Mouse (Mus musculus) kidney, adult 2 months (tissue): ENCODE data around the gene Gas2. TPM values are rescaled to one million over a fixed set of nuclear protein-coding genes. Genes with fewer than 3 reads are reported as not detected.

ENCODE experiments used
- DNase-seq: peaks from one replicate; pipeline ENCODE4 v3.0.0; 2021
- H3K27ac ChIP-seq: fragments of 200-500 bp; 2 replicates; pipeline ENCODE4 v1.5.1; 2012; ENCODE audit warnings: low read depth, low read length, control low read depth, inconsistent platforms; ENCODE audit not compliant: insufficient read depth
- H3K27me3 ChIP-seq: fragments of 200-500 bp; replicated peaks from 2 replicates; pipeline ENCODE4 v1.6.1; 2012; ENCODE audit warnings: mild to moderate bottlenecking, moderate library complexity, low read length, inconsistent platforms; ENCODE audit not compliant: control insufficient read depth, insufficient read depth
- H3K36me3 ChIP-seq: fragments of 200-500 bp; 2 replicates; pipeline ENCODE4 v1.6.1; 2012; ENCODE audit warnings: mild to moderate bottlenecking, moderate library complexity, low read length, inconsistent platforms; ENCODE audit not compliant: control insufficient read depth, insufficient read depth
- H3K4me1 ChIP-seq: fragments of 200-500 bp; 2 replicates; pipeline ENCODE4 v1.6.1; 2011; ENCODE audit warnings: low read length; ENCODE audit not compliant: control insufficient read depth, insufficient read depth
- H3K4me3 ChIP-seq: fragments of 200-500 bp; 2 replicates; pipeline ENCODE4 v1.5.1; 2011; ENCODE audit warnings: mild to moderate bottlenecking, low read depth, low read length, control low read depth; ENCODE audit not compliant: insufficient read depth
- CTCF ChIP-seq: fragments of 200-500 bp; conservative IDR thresholded peaks from 2 replicates; pipeline ENCODE4 v1.5.1; 2011; ENCODE audit warnings: low read depth, mild to moderate bottlenecking, control low read depth, low read length, moderate library complexity, mixed read lengths; ENCODE audit not compliant: insufficient read depth, insufficient read length
- POLR2A ChIP-seq: fragments of 200-500 bp; IDR thresholded peaks from one replicate; pipeline ENCODE4 v1.6.1; 2011; ENCODE audit warnings: low read depth, low read length, control low read depth
- WGBS: fragments of 180-500 bp; shearing (Covaris S2); methylation state at CpG from one replicate; pipeline ENCODE4 v1.1.7; 2018; 5-methylcytosine and 5-hydroxymethylcytosine counted together
- polyA plus RNA-seq: library from polyadenylated mRNA; depleted of rRNA; stranded (reverse); fragments of >200 nt; gene quantifications from 2 replicates; pipeline ENCODE4 v1.2.3, GENCODE M21; 2012

Gene Gas2
- polyA plus RNA-seq, 1 experiment: 120 TPM

- TF ChIP-seq CTCF (no peak), POLR2A (no peak)
- Histone ChIP-seq H3K27ac (no peak overlapping the region), H3K4me1 (no peaks in the 10 kb centered on the region), H3K36me3 (no peaks in the 10 kb centered on the region), H3K4me3 (no peak overlapping the region), H3K27me3 (no peaks in the 10 kb centered on the region)
- 76% methylated on average over 2 of the region's 2 CpGs for WGBS
- no peak for DNase-seq
Measured at GRCm38 (mm10) chr7:51940461-51940860, 78.6 kb downstream of the Gas2 start.

- TF ChIP-seq CTCF (no peak), POLR2A (no peak)
- Histone ChIP-seq H3K4me3 (no peak overlapping the region), H3K27me3 (no peaks in the 10 kb centered on the region), H3K4me1 (no peaks in the 10 kb centered on the region), H3K36me3 (peaks cover 5% of the 10 kb centered on the region), H3K27ac (no peak overlapping the region)
- WGBS: 50% methylated on average over 9 of the region's 9 CpGs
- DNase-seq: no peak
Measured at GRCm38 (mm10) chr7:51955424-51956041, 93.7 kb downstream of the Gas2 start.

DNA sequence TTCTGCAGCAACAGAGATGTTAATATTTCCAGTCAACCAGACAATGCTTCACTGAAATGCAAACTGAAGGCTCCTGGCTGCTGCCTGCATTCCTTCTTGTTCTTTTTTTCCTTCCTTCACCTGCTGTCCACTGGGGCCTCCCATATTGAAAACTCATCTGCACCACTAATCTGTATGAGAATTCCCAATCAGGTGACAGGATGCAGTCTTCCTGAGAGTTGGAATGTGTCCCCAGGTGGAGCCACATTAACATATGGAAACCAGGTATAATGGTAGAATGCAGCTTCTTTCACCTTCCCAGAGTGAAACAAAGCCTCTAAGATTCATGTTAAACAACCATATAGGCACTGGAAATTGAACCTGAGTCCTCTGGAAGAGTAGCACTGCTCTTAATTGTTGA, 96.0 kb downstream of the Gas2 start:
- TF ChIP-seq POLR2A (no peak), CTCF (no peak)
- Histone ChIP-seq H3K4me1 (no peaks in the 10 kb centered on the region), H3K36me3 (peaks cover 5% of the 10 kb centered on the region), H3K27ac (no peak overlapping the region), H3K4me3 (no peak overlapping the region), H3K27me3 (no peaks in the 10 kb centered on the region)
- no peak for DNase-seq

DNA sequence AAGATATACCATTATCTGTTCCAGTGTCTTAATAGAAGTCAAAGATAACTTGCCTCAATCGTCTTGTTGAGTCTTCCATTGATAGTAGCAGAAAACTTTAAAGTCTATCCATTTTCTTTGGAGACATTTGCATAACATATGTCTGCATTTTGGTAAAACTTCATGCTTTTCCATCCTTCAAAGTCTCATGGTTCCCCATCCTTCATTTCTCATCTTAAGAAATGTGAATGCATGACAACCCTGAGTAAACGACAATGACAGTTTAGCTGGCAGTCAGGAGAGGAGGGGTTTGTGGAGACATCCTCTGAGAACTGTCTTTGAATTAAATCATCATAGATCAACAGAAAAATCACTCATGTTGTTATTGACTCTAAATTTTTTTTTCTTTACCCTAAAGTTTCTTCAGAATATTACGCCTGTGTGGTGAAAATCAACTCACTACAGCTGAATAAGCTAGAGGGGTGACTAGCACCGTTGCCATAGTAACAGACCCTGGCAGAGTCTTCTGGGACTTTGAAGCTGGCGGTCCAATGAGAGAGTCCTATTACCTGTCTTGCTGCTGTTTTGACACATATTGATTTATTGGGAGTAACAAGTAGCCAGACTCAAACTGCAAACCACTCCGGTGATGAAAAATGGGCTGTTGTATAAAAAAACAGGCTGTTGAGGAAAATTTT, 99.0 kb downstream of the Gas2 start:
- DNase-seq: no peak
- Histone ChIP-seq H3K4me3 (no peak overlapping the region), H3K27me3 (no peaks in the 10 kb centered on the region), H3K27ac (no peak overlapping the region), H3K36me3 (no peaks in the 10 kb centered on the region), H3K4me1 (no peaks in the 10 kb centered on the region)
- no peak for TF ChIP-seq CTCF
- no peak for TF ChIP-seq POLR2A
- 72% methylated on average over 6 of the region's 6 CpGs for WGBS

DNA sequence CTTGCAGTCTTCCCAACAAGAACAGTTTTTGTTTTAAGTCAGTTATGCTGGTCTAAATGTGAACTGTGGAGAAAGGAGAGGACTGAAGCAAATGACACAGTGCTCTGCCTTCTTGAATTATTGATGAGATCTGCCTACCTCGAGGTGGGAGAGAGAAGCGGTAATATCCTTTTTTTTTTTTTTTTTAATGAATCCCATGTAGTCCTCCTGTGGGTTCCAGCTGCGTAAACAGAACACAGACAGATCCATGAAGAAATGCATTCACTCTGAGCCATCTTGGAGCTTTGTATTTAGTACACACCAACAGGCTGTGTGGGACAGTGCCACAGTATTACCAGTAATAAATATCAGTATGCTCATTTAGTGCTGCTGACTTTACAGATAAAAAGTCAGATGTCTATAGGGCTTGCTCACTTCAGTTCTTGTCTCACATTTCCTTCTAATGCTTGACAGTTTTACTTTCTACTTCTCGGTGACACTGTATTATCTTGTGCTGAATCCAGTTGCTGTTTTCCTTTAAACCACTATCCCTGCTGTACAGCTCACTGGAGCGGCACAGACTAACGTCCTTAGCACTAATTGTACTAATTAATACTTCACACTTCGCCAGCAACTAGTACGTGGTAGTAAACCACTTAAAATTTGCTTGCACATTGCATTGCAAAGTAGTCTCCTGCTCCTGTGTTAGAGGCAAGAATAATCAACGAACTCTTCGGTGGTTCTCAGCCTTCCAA, 100.6 kb downstream of the Gas2 start:
- Histone ChIP-seq H3K4me1 (no peaks in the 10 kb centered on the region), H3K27ac (no peak overlapping the region), H3K4me3 (no peak overlapping the region), H3K36me3 (no peaks in the 10 kb centered on the region), H3K27me3 (no peaks in the 10 kb centered on the region)
- TF ChIP-seq POLR2A (no peak), CTCF (no peak)
- WGBS: 46% methylated on average over 10 of the region's 10 CpGs
- no peak for DNase-seq

DNA sequence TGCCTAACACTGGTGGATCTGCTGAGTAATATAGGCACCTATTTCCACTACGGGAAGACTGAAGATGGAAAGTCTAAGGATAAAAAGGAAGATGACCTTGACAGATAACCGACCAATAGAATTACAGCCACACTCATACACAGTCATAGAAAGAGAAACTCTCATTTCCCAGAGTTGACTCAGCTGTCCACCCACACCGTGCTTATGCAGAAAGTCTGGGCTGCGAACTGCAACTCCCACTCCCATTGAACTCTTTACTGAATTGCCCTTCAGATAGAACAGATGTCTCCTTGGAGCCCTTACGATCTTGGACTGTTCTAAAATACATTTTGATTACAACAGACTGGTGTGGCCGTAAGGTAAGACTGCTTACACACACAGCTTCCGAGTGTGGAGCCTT, 102.9 kb downstream of the Gas2 start:
- no peak overlapping the region for H3K4me3 ChIP-seq
- DNase-seq: no peak
- no peak overlapping the region for H3K27ac ChIP-seq
- H3K4me1 ChIP-seq: no peaks in the 10 kb centered on the region
- no peaks in the 10 kb centered on the region for H3K27me3 ChIP-seq
- no peaks in the 10 kb centered on the region for H3K36me3 ChIP-seq
- no peak for TF ChIP-seq POLR2A
- WGBS: 76% methylated on average over 7 of the region's 7 CpGs

GRCm38 (mm10) chr7:51967581-51967980, 105.8 kb downstream of the Gas2 start:
- WGBS: 82% methylated on average over 4 of the region's 4 CpGs
- no peak for DNase-seq
- TF ChIP-seq POLR2A (no peak), CTCF (no peak)
- H3K4me1 ChIP-seq: no peaks in the 10 kb centered on the region
- H3K36me3 ChIP-seq: no peaks in the 10 kb centered on the region; the same call in 1 of the 2 replicates
- no peak overlapping the region for H3K4me3 ChIP-seq
- H3K27me3 ChIP-seq: no peaks in the 10 kb centered on the region
- H3K27ac ChIP-seq: no peak overlapping the region
